Mouse (Mus musculus): ENCODE data around the gene Cend1.
"Not testable (repeated sequence)": the region's sequence is repeated elsewhere in the genome, so short reads cannot be mapped to it uniquely, and the experiment has no call there.

The Cend1 gene

DNA sequence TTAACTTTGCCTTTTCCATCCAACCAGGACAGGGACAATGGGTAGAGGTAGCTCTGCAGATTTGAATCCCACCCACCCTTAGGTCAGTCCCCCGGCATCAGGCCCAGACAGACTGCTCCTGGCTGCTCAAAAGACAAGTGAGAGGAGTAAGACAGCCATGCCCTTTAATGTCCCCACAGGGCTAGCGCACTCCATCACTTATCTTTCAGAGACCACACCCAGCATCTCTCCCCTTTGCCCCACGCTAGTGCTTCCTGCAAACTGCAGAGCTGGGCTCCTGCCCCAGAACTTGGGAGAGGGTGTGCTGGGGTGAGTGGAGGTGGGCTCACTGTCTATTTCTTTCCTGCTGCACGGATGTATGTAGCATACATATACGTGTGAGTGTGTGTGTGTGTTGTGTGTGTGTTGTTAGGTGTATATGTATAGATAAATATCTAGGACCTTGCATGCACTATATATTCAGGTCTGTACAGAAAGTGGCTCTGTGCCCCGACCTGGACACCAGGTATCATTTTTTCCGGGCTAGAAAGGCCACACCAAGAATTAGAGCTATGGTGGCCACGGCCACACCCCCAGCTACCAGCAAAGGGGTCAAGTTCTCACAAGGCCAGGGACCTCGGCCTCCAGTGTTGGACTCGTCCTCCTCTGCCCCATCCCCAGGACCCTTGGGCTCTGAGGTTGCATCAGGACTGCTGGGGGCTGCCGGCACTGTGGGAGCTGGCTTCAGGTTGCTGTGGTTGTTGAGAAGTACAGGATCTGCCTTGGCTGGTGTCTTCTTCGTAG is 2.2 kb downstream of the Cend1 start:
- no peak for DNase-seq

GRCm38 (mm10) chr7:141423811-141424210 is 5.5 kb downstream of the Cend1 start:
- DNase-seq, result no peak

DNA sequence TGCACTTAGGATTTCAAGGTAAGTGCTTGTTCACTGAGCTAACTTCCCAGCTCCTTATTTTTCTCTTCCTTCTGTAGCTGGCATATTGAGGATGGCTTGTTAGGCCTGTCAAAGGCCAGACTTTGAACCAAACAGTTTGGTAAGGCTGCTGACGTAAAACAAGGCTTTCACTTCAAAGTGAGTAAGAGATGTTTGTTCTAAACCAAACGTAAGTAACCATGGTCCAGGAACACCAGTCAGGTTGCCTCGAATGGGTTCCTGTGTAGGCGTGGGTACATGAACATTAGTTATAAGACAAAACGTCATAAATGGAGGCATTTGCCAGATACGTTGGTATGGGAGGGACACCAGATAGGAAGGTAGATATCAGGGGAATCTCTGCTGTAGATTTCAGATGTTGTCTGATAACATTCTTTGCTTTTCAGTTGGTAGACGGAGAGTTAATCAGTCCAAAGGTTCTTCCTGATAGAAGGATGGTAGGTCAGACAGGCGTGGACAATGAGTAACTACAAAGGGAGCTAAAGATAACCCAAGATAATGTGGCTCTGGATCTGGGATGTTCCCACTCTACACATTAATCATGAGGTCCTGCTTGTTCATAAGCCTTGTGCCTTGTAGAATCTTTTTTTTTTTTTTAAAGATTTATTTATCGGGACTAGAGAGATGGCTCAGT is 9.1 kb downstream of the Cend1 start:
- DNase-seq, result no peak

DNA sequence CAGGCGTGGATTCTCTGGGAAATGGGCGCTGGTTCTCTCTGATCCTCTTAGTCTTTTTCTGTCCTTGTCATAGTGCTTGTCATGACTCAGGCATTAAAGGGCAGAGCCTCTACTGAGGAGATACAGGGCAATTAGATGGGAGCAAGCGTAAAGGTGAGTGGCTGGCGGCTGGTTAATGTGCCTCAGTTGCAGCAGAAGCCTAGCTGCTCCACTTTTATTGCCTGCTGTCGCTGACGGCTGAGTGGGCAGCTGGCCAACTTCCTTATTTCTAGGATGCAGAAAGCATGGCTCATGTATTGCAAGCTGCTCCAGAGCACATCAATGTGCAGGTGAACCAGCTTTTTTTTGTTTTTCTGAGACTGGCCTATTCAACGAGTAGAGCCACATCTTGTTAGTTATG is 10.3 kb downstream of the Cend1 start:
- peak in 1 of 2 experiments; percentile 54 for DNase-seq

- no peak for DNase-seq
Measured at GRCm38 (mm10) chr7:141417731-141418681, 11.3 kb downstream of the Cend1 start.

GRCm38 (mm10) chr7:141416144-141416841 is 13.0 kb downstream of the Cend1 start:
- no peak for DNase-seq

DNA sequence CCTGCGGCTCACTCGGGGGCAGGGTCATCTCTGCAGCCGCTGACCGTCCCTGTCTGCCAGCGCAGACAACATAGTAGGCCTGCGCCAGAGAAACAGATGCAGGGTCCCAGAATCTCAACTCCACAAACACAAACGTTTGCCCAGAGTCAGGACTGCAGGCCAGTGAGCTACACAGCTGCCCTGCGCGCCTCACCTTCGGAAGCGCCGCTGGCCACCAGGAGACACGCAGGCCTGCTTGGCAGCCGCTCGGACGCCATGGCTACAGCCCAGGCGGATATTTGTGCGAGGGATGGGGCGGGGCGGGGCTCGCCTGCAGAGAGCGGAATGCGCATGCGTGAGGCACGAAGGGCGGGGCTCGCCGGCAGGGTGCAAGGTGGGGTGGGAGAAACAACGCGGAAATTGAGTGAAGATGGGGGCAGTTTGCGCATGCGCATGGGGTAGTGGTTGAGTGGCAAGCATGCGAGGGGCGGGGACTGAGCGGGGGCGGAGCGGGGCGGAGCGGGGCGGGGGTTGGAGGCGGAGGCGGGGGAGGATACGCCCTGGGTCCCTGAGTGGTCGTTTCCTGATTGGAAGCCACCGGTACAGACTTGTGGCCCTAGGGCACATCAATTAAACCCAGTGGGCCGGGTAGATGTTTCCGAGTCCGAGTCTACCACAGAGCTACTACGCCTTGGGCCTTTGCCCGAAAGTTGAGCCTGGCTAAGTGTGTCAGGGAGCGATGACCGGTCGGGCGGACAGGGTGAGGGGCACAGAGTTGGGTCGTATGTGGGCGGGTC is 15.3 kb downstream of the Cend1 start, which contains the start of gene Gatd1:
Gatd1 (minus strand) TSS at position 328 of the 776 bp plus-strand sequence.
- peak; percentile 100 for DNase-seq

- DNase-seq, result peak in 1 of 2 experiments; percentile 27
Measured at GRCm38 (mm10) chr7:141413331-141413730, 16.0 kb downstream of the Cend1 start.

DNA sequence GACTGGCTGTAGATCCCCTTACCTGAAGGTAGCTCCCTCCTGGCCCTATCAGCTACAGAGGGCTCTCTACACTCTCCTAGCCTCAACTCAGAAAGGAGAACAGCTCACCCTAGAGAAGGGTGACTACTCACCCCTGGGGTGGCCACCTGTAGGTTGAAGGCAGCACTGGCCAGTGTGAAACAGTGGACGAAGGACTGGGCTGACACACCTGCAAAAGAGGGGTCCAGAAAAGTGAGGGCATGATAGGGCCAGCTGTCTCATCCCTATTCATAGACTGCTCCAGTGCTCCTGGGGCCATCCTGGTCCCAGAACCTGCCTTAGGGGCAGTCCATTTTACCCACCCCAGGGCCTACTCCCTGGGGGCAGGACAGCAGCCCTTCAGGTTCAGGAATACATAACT is 17.6 kb downstream of the Cend1 start:
- no peak for DNase-seq

DNA sequence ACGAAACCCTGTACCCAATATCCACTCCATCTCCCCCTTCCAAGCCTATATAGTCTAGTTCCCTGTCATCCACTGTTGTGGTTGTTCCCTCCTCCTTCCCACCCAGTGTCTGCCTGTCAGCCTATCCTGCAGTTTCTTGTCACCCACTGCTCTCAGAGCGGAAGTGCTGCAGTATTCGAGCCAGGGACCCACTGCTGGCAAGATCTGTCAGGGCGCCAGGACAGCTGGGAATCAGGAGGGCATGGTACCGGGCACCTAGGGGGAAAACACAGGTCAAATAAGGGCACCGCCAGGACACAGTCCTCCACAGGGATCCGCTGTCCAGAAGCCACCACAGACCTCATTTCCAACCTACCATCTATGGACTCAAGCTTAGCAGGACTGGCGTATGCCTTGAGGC is 18.7 kb downstream of the Cend1 start:
- DNase-seq, result no peak

- DNase-seq, result peak; percentile 95 to 98
Measured at GRCm38 (mm10) chr7:141408833-141409232, 20.5 kb downstream of the Cend1 start.

- DNase-seq, result not testable (repeated sequence)
Measured at GRCm38 (mm10) chr7:141407670-141408069, 21.6 kb downstream of the Cend1 start.

GRCm38 (mm10) chr7:141405466-141405865 is 23.8 kb downstream of the Cend1 start:
- DNase-seq, result no peak

GRCm38 (mm10) chr7:141403305-141403704 is 26.0 kb downstream of the Cend1 start:
- peak; percentile 60 to 63 for DNase-seq

- no peak for DNase-seq
Measured at GRCm38 (mm10) chr7:141395348-141395747, 33.9 kb downstream of the Cend1 start.

GRCm38 (mm10) chr7:141394771-141395170 is 34.5 kb downstream of the Cend1 start:
- peak; percentile 57 to 67 for DNase-seq

DNA sequence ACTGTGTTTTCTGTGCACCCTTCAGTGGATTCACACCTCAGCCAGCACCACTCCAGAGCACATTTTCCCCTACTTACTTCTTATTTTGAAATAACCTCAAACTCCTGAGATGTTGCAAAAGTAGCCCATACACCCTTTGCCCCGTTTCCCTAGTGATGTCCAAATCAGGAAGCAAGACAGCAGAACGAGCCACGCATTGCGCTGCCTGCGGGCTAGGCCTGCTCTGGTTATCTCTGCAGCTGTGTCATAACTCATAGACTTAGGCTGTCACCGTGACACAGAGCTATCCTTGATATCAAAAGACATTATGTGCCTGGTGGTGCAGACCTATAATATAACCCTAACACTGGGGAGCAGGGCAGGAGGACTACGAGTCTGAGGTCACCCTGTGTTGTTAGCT is 35.1 kb downstream of the Cend1 start:
- DNase-seq, result no peak

GRCm38 (mm10) chr7:141392552-141393222 is 36.6 kb downstream of the Cend1 start:
- no peak for DNase-seq

GRCm38 (mm10) chr7:141391625-141392551 is 37.4 kb downstream of the Cend1 start, which contains the start of gene Taldo1:
Taldo1 (plus strand) TSS chr7:141392199.
- DNase-seq, result peak; percentile 96 to 97

Measured in cerebellum, postnatal 36 days (tissue).